17 mouse cellular contexts compared by ENCODE assay signal in the genomic region with DNA sequence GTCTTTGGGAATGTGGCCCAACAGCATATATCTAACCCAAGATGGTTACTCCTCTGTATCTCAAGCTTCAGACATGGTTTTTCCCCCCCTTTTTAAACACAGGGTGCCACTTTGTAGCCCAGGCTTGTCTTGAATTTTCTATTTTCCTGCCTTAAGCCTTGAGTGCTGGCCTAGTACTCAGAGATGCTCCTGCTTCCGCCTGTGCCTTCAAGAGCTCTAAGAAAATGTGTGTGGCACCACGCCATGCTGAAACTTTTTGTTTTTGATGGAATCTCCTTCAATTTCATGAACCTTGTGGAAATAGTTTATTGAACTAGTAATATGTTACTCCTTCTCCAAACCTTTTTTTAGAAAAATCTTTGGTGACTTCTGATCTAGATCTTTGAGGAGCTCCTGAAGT.
"Had no signal": no experiment of that assay in that cellular context is flagged by ENCODE, and none has a peak within 500 bp of the region (broad histone marks: within the 10 kb centered on the region; RNA-seq: fewer than 3 reads in every experiment).

No protein-coding gene starts in this region.

- DNase-seq: retina, postnatal 1 day; right cerebral cortex, adult 18-20 months; right cerebral cortex, postnatal 14 days; right cerebral cortex, postnatal 25 days; right cerebral cortex, postnatal 4 days; spleen, adult 18-20 months; thymus, adult 18-20 months; thymus, adult 2 months; thymus, postnatal 14 days; thymus, postnatal 25 days; thymus, postnatal 36 days; thymus, postnatal 4 days had no signal

- H3K4me2 ChIP-seq: neural tube, embryonic 12.5 days; neural tube, embryonic 13.5 days; neural tube, embryonic 15.5 days; stomach, embryonic 15.5 days had no signal

- H3K9ac ChIP-seq: neural tube, embryonic 12.5 days; neural tube, embryonic 13.5 days; neural tube, embryonic 15.5 days; stomach, embryonic 15.5 days had no signal

- H3K4me1 ChIP-seq: neural tube, embryonic 12.5 days; neural tube, embryonic 13.5 days; neural tube, embryonic 15.5 days; stomach, embryonic 15.5 days had no signal

- H3K27ac ChIP-seq: neural tube, embryonic 12.5 days; neural tube, embryonic 13.5 days; neural tube, embryonic 15.5 days; stomach, embryonic 15.5 days; stomach, postnatal 0 days had no signal

- H3K27me3 ChIP-seq: neural tube, embryonic 12.5 days; neural tube, embryonic 13.5 days; neural tube, embryonic 15.5 days; stomach, embryonic 15.5 days had no signal

- H3K4me3 ChIP-seq: neural tube, embryonic 12.5 days; neural tube, embryonic 13.5 days; neural tube, embryonic 15.5 days; stomach, embryonic 15.5 days had no signal

- H3K9me3 ChIP-seq: neural tube, embryonic 12.5 days; neural tube, embryonic 13.5 days; neural tube, embryonic 15.5 days; stomach, embryonic 15.5 days had no signal
